Mouse (Mus musculus): ENCODE measurements around the gene Bnipl.

Bnipl gene

GRCm38 (mm10) chr3:95250783-95251424 is at the start of gene Bnipl:
Gene Bnipl, minus strand, starts transcription at chr3:95251193.
- DNase-seq (ENCODE audit: low spot score) = peak; percentile 55

- peak; percentile 51 for DNase-seq (ENCODE audit: low spot score)
Observed at GRCm38 (mm10) chr3:95298018-95298417, 47.0 kb upstream of the Bnipl start.

- DNase-seq (ENCODE audit: low spot score) = peak; percentile 60
Observed at GRCm38 (mm10) chr3:95296103-95296469, 45.1 kb upstream of the Bnipl start.

GRCm38 (mm10) chr3:95295321-95296102 is 44.5 kb upstream of the Bnipl start:
- peak; percentile 36 for DNase-seq (ENCODE audit: low spot score)

GRCm38 (mm10) chr3:95294718-95295117 is 43.7 kb upstream of the Bnipl start:
- DNase-seq (ENCODE audit: low spot score) = no peak

GRCm38 (mm10) chr3:95294316-95294715 is 43.3 kb upstream of the Bnipl start:
- DNase-seq (ENCODE audit: low spot score) = no peak

- no peak for DNase-seq (ENCODE audit: low spot score)
Observed at GRCm38 (mm10) chr3:95293537-95293936, 42.5 kb upstream of the Bnipl start.

- DNase-seq (ENCODE audit: low spot score) = no peak
Observed at GRCm38 (mm10) chr3:95292899-95293298, 41.9 kb upstream of the Bnipl start.

- DNase-seq (ENCODE audit: low spot score) = no peak
Observed at GRCm38 (mm10) chr3:95291041-95291440, 40.0 kb upstream of the Bnipl start.

GRCm38 (mm10) chr3:95290156-95290555 is 39.2 kb upstream of the Bnipl start:
- no peak for DNase-seq (ENCODE audit: low spot score)

- DNase-seq (ENCODE audit: low spot score) = no peak
Observed at GRCm38 (mm10) chr3:95289419-95289818, 38.4 kb upstream of the Bnipl start.

- no peak for DNase-seq (ENCODE audit: low spot score)
Observed at GRCm38 (mm10) chr3:95287541-95287940, 36.5 kb upstream of the Bnipl start.

- DNase-seq (ENCODE audit: low spot score) = no peak
Observed at GRCm38 (mm10) chr3:95286510-95286909, 35.5 kb upstream of the Bnipl start.

GRCm38 (mm10) chr3:95286011-95286410 is 35.0 kb upstream of the Bnipl start:
- no peak for DNase-seq (ENCODE audit: low spot score)

GRCm38 (mm10) chr3:95285390-95285789 is 34.4 kb upstream of the Bnipl start:
- DNase-seq (ENCODE audit: low spot score) = no peak

GRCm38 (mm10) chr3:95284501-95285281 is 33.7 kb upstream of the Bnipl start:
- peak; percentile 40 for DNase-seq (ENCODE audit: low spot score)

GRCm38 (mm10) chr3:95284062-95284461 is 33.1 kb upstream of the Bnipl start:
- DNase-seq (ENCODE audit: low spot score) = no peak

GRCm38 (mm10) chr3:95283589-95283941 is 32.6 kb upstream of the Bnipl start:
- DNase-seq (ENCODE audit: low spot score) = no peak

- peak; percentile 85 for DNase-seq (ENCODE audit: low spot score)
Observed at GRCm38 (mm10) chr3:95282865-95283588, 32.0 kb upstream of the Bnipl start.

- peak; percentile 47 for DNase-seq (ENCODE audit: low spot score)
Observed at GRCm38 (mm10) chr3:95282381-95282864, 31.4 kb upstream of the Bnipl start.

- peak; percentile 99 for DNase-seq (ENCODE audit: low spot score)
Observed at GRCm38 (mm10) chr3:95281216-95282126, 30.5 kb upstream of the Bnipl start, which contains the start of the genes Mindy1 and Prune1. Gene Mindy1, plus strand, starts transcription at chr3:95281345. Gene Prune1, minus strand, starts transcription at chr3:95282076.

All from urinary bladder, postnatal 14 days (tissue).